Mouse (Mus musculus) CH12.LX (cell line): ENCODE results near the gene Zc3h7b.

Source experiments
- CTCF ChIP-seq, 2 experiments: IDR thresholded peaks in 1 of 2; conservative IDR thresholded peaks in 1 of 2; 2 replicates each; pipeline ENCODE4 v1.5.1; 2011 to 2012; ENCODE audit warnings: low read depth in 2 of 2, low read length in 2 of 2, improper control_type of control experiment in 1 of 2, inconsistent platforms in 1 of 2, mild to moderate bottlenecking in 1 of 2, moderate library complexity in 1 of 2
- GABPA ChIP-seq: IDR thresholded peaks from 2 replicates; pipeline ENCODE4 v1.6.1; 2012; ENCODE audit warnings: low read depth, low read length, improper control_type of control experiment, inconsistent platforms; ENCODE audit not compliant: insufficient replicate concordance
- MAX ChIP-seq: IDR thresholded peaks from 2 replicates; pipeline ENCODE4 v1.6.1; 2011; ENCODE audit warnings: low read length, improper control_type of control experiment
- MEF2A ChIP-seq: IDR thresholded peaks from 2 replicates; pipeline ENCODE4 v1.6.1; 2014; ENCODE audit warnings: low read depth, mild to moderate bottlenecking, inconsistent platforms, low read length, improper control_type of control experiment, borderline replicate concordance
- NELFE ChIP-seq: IDR thresholded peaks from 2 replicates; pipeline ENCODE4 v1.6.1; 2011; ENCODE audit warnings: low read depth, low read length, improper control_type of control experiment
- PAX5 ChIP-seq: IDR thresholded peaks from 2 replicates; pipeline ENCODE4 v1.6.1; 2012; ENCODE audit warnings: low read length, inconsistent platforms, mixed read lengths
- POLR2A ChIP-seq: IDR thresholded peaks from 2 replicates; pipeline ENCODE4 v1.6.1; 2011; ENCODE audit warnings: low read depth, mild to moderate bottlenecking, improper control_type of control experiment, low read length
- USF1 ChIP-seq: IDR thresholded peaks from 2 replicates; pipeline ENCODE4 v1.6.1; 2014; ENCODE audit warnings: low read depth, mild to moderate bottlenecking, inconsistent platforms, low read length, improper control_type of control experiment
- ZKSCAN1 ChIP-seq: IDR thresholded peaks from 2 replicates; pipeline ENCODE4 v1.6.1; 2012; ENCODE audit warnings: low read depth, inconsistent platforms, low read length, improper control_type of control experiment, borderline replicate concordance

- TF ChIP-seq MAX (no peak), PAX5 (no peak), NELFE (no peak), POLR2A (no peak), CTCF (conservative IDR thresholded peaks at IDR 0.05 in 1 of 2, IDR thresholded peaks at IDR 0.05 in 1 of 2; ENCODE audit: low read depth in 2 of 2, low read length in 2 of 2) (no peak), USF1 (no peak), ZKSCAN1 (no peak), MEF2A (no peak), GABPA (no peak)
Observed at GRCm38 (mm10) chr15:81800391-81800790, 55.5 kb downstream of the Zc3h7b start.
